Mouse (Mus musculus) v-Abl transformed pro-B cells (cell line): ENCODE results near the gene Gm11146.

Source experiments
- in situ Hi-C, 2 experiments: fragments of 400-800 bp; cut with MboI; formaldehyde crosslinking; loops; one replicate each; pipeline ENCODE4 v1.15.1; 2025; ENCODE audit not compliant: unreplicated experiment in 2 of 2

Gm11146 gene

GRCm38 (mm10) chr16:77562852-77563251 is 39.0 kb downstream of the Gm11146 start:
- in situ Hi-C loops: no loop called here

- in situ Hi-C loops: no loop called here
Observed at GRCm38 (mm10) chr16:77556446-77557105, 45.3 kb downstream of the Gm11146 start.

- in situ Hi-C loops: no loop called here
Observed at GRCm38 (mm10) chr16:77551051-77551450, 50.8 kb downstream of the Gm11146 start.
